Mouse (Mus musculus) splenic B cell, adult 2 months (primary cell): Measurements from ENCODE around the gene Fgd3.

ENCODE experiments used
- DNase-seq: peaks from one replicate; pipeline ENCODE4 v3.0.0-alpha.2; 2011; ENCODE audit warnings: low read depth, low spot score
- H3K27me3 ChIP-seq: 2 replicates; pipeline ENCODE4 v1.6.1; 2012; ENCODE audit warnings: mild to moderate bottlenecking, low read length, moderate library complexity, mixed read lengths; ENCODE audit not compliant: control insufficient read depth, poor library complexity, insufficient read depth, severe bottlenecking
- H3K36me3 ChIP-seq: 2 replicates; pipeline ENCODE4 v1.6.1; 2012; ENCODE audit warnings: mild to moderate bottlenecking, low read length, moderate library complexity, mixed read lengths; ENCODE audit not compliant: control insufficient read depth, poor library complexity, insufficient read depth, severe bottlenecking

Fgd3 gene

DNA sequence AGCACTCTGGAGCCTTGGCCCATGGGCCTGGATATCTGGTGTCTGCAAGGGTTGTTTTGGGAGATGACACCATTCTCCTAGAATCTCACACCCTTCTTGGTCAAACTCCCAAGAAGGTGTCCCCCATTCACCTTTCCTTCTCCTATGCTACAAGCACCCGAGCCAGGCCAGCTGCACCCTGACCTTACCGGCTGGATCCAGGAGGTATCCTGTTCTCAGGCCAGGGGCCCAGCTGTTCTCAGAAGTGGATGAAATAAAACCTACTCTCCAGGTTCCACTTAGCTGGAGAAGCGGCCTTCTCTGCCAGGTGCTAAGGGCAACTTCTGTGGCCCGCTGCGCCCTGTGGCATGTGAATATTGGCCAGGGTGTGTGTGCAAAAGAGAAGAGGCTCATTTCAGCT lies 4.8 kb upstream of the Fgd3 start:
- Histone ChIP-seq H3K36me3 (no peaks in the 10 kb centered on the region), H3K27me3 (no peaks in the 10 kb centered on the region)
- no peak for DNase-seq

DNA sequence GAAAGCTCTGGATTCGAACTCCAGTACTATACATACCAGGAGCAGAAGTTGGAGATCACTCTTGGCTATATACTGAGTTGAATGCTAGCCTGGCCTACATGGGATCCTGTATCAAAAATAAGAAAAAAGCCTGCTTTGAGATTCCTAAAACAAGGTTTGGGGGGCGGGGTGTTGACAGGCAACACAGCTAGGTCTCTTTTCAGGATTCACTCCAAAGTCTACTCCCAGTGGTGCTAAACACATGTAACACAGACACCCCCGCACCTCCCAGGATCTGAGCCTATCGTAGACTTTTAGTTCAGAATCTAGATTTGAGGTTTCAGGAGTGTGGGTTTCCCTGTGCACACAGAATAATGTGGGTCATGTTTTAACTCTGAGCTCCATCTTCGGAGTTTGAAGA lies 2.6 kb upstream of the Fgd3 start:
- Histone ChIP-seq H3K36me3 (no peaks in the 10 kb centered on the region), H3K27me3 (no peaks in the 10 kb centered on the region)
- DNase-seq: no peak

DNA sequence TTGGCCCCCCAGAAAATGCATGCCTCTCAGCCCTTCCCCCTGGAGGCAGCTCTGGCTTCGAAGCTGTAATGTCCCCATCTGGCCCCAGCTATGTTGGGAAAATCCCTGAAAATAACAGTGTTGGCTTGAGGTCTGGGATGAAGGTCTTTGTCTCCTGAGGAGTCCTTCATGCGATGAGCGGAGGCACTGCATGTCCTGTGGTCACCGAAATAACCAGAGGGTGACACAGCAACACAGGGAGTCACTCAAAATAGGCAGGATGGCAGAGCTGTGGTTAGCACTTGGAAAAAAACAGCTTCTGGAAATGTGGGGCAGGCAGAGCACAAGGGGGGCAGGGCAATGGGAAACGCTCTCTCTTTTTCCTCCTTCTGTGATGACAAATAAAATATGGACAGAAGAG lies 2.1 kb upstream of the Fgd3 start:
- Histone ChIP-seq H3K36me3 (no peaks in the 10 kb centered on the region), H3K27me3 (no peaks in the 10 kb centered on the region)
- DNase-seq: no peak

- Histone ChIP-seq H3K27me3 (no peaks in the 10 kb centered on the region), H3K36me3 (no peaks in the 10 kb centered on the region)
- no peak for DNase-seq
These were observed 1.3 kb upstream of the Fgd3 start for GRCm38 (mm10) chr13:49321452-49321851.

- no peak for DNase-seq
- no peaks in the 10 kb centered on the region for H3K27me3 ChIP-seq
- H3K36me3 ChIP-seq: no peaks in the 10 kb centered on the region
These were observed 403 bp upstream of the Fgd3 start for GRCm38 (mm10) chr13:49320514-49320913.

DNA sequence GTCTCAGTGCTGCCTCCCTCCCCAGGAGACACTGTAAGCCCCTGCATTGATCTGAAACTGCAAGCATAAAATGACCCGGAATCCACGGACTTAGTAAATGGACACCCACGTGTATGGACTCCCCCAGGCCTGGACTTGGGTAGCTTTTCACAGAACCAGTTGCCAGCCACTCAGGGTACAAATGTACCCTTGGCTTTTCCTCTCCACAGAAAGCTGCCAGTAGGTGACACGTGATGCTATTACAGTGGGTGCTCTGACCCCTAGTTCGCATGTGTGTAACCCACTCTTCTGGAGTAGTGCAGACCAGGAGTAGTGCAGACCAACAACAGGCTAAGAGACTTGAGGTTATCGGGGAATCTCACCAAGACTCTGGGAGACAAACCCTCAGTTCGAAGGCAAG lies 2.2 kb downstream of the Fgd3 start:
- Histone ChIP-seq H3K27me3 (no peaks in the 10 kb centered on the region), H3K36me3 (no peaks in the 10 kb centered on the region)
- DNase-seq: no peak

GRCm38 (mm10) chr13:49317508-49317907 lies 2.6 kb downstream of the Fgd3 start:
- Histone ChIP-seq H3K27me3 (no peaks in the 10 kb centered on the region), H3K36me3 (no peaks in the 10 kb centered on the region)
- DNase-seq: no peak

GRCm38 (mm10) chr13:49316386-49317162 lies 3.5 kb downstream of the Fgd3 start:
- H3K36me3 ChIP-seq: no peaks in the 10 kb centered on the region
- no peaks in the 10 kb centered on the region for H3K27me3 ChIP-seq
- no peak for DNase-seq

- DNase-seq: no peak
- Histone ChIP-seq H3K36me3 (no peaks in the 10 kb centered on the region), H3K27me3 (no peaks in the 10 kb centered on the region)
These were observed 8.5 kb downstream of the Fgd3 start for GRCm38 (mm10) chr13:49311642-49312041.

DNA sequence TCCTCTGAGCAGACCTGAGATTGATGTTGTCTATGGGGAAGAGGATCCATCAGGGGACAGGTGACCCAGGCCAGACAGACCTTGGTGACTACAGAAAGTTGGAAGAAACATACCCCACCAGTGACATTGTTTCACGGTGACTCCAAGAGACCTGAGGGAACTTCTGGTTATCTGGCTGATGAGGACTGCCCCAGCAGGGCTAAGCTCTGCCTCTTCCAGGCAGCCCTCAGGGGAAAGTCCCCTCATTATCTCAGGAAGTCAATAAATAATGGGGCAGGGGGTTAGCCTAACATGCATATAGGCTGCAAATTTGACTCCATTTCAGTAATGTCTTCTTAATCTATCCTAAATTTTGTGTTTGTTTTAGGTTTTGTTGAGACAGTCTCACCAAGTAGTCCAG lies 10.6 kb downstream of the Fgd3 start:
- no peaks in the 10 kb centered on the region for H3K36me3 ChIP-seq
- no peaks in the 10 kb centered on the region for H3K27me3 ChIP-seq
- no peak for DNase-seq

GRCm38 (mm10) chr13:49308861-49309403 lies 11.2 kb downstream of the Fgd3 start:
- DNase-seq: peak; percentile 95
- no peaks in the 10 kb centered on the region for H3K36me3 ChIP-seq

DNA sequence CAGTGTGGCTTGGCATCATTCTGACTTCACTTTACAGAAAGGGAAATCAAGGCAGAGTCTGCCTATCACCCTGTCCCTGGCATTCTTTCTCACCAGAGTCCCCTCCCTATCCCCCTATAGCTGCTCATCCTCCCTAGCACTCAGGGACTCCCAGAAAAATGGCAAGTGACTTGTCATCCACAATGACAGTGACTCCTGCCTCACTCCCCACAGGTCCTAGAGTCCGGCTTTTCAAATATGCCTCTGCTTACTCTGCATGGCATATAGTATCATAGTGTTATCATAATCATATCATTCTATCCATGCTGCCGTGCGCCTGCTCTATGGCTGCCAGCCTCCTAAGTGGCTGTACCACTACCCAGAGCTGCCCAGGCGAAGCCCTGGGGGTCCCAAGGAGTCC lies 11.9 kb downstream of the Fgd3 start:
- DNase-seq: peak; percentile 31
- Histone ChIP-seq H3K36me3 (no peaks in the 10 kb centered on the region), H3K27me3 (no peaks in the 10 kb centered on the region)

More at GRCm38 (mm10) chr13:49308861-49309403, 11.2 kb downstream of the Fgd3 start:
- no peaks in the 10 kb centered on the region for H3K27me3 ChIP-seq

- H3K27me3 ChIP-seq: no peaks in the 10 kb centered on the region
- H3K36me3 ChIP-seq: no peaks in the 10 kb centered on the region
- peak; percentile 69 for DNase-seq
These were observed 12.7 kb downstream of the Fgd3 start for GRCm38 (mm10) chr13:49307311-49307969.

- Histone ChIP-seq H3K27me3 (no peaks in the 10 kb centered on the region), H3K36me3 (no peaks in the 10 kb centered on the region)
- DNase-seq: peak; percentile 19
These were observed 13.3 kb downstream of the Fgd3 start for GRCm38 (mm10) chr13:49306771-49307310.

DNA sequence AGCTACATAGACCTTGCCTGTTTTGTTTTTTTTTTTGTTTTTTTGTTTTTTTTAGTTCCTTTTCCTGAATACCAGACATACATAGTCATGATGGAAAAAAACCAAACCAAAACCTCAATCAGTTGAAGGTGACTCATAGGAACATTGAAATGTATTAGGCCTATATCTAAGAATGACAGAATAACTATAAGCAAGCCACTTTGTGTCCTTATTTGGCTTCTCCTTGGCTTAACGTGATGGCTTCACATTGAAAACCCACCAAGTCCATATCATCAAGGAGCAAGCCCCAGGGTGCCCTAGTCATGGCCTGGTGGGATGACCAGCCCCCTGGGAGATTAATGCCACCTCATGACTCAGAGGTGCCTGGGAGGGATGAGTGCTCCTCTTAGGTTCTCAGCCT lies 19.3 kb downstream of the Fgd3 start:
- DNase-seq: no peak
- no peaks in the 10 kb centered on the region for H3K27me3 ChIP-seq
- peaks cover 5% of the 10 kb centered on the region for H3K36me3 ChIP-seq
